Mouse (Mus musculus) spleen, adult 2 months (tissue): Measurements from ENCODE around the gene Phlpp1. TPM values are rescaled to one million over a fixed set of nuclear protein-coding genes. Genes with fewer than 3 reads are reported as not detected.

Experiments used
- DNase-seq, 2 experiments: peaks; one replicate each; pipeline versions ENCODE4 v3.0.0 to v3.0.0-alpha.2; 2012 to 2021; ENCODE audit warnings: low spot score in 2 of 2, low read depth in 1 of 2
- H3K27ac ChIP-seq: fragments of 200-500 bp; 2 replicates; pipeline ENCODE4 v1.5.1; 2012; ENCODE audit warnings: low read length, inconsistent platforms; ENCODE audit not compliant: insufficient read depth
- H3K27me3 ChIP-seq: fragments of 200-500 bp; 2 replicates; pipeline ENCODE4 v1.6.1; 2012; ENCODE audit warnings: mild to moderate bottlenecking, moderate library complexity, low read length, inconsistent platforms; ENCODE audit not compliant: control insufficient read depth, insufficient read depth
- H3K36me3 ChIP-seq: fragments of 200-500 bp; 2 replicates; pipeline ENCODE4 v1.6.1; 2012; ENCODE audit warnings: mild to moderate bottlenecking, low read length, inconsistent platforms; ENCODE audit not compliant: control insufficient read depth, insufficient read depth
- H3K4me1 ChIP-seq: fragments of 200-500 bp; 2 replicates; pipeline ENCODE4 v1.6.1; 2011; ENCODE audit warnings: inconsistent platforms; ENCODE audit not compliant: control insufficient read depth, insufficient read depth, insufficient read length
- H3K4me3 ChIP-seq: fragments of 200-500 bp; 2 replicates; pipeline ENCODE4 v1.5.1; 2011; ENCODE audit warnings: mild to moderate bottlenecking, inconsistent platforms; ENCODE audit not compliant: insufficient read depth, insufficient read length; ENCODE audit errors: extremely low read depth
- CTCF ChIP-seq: fragments of 200-500 bp; IDR thresholded peaks from 2 replicates; pipeline ENCODE4 v1.5.1; 2011; ENCODE audit warnings: mild to moderate bottlenecking, inconsistent platforms; ENCODE audit not compliant: insufficient read depth, insufficient read length, insufficient replicate concordance; ENCODE audit errors: extremely low read depth
- POLR2A ChIP-seq: fragments of 200-500 bp; IDR thresholded peaks from 2 replicates; pipeline ENCODE4 v1.6.1; 2011; ENCODE audit warnings: low read depth, low read length, inconsistent platforms
- WGBS: fragments of 180-500 bp; shearing (Covaris S2); methylation state at CpG from one replicate; pipeline ENCODE4 v1.1.7; 2018; 5-methylcytosine and 5-hydroxymethylcytosine counted together
- polyA plus RNA-seq: library from polyadenylated mRNA; depleted of rRNA; stranded (reverse); fragments of >200 nt; gene quantifications from 2 replicates; pipeline ENCODE4 v1.2.3, GENCODE M21; 2012

Gene Phlpp1
- polyA plus RNA-seq, 1 experiment, result 6.0 TPM

GRCm38 (mm10) chr1:106346776-106347175 lies 175.2 kb downstream of the Phlpp1 start:
- no peaks in the 10 kb centered on the region for H3K27me3 ChIP-seq
- no peak for TF ChIP-seq POLR2A
- TF ChIP-seq CTCF, result peak; percentile 7; the same call in 1 of the 2 replicates
- no peak overlapping the region for H3K27ac ChIP-seq
- WGBS, result 93% methylated on average over 3 of the region's 3 CpGs
- DNase-seq, result no peak
- H3K4me3 ChIP-seq, result no peak overlapping the region
- H3K36me3 ChIP-seq, result peaks cover 5% of the 10 kb centered on the region; the same call in 1 of the 2 replicates
- no peaks in the 10 kb centered on the region; the same call in 1 of the 2 replicates for H3K4me1 ChIP-seq

DNA sequence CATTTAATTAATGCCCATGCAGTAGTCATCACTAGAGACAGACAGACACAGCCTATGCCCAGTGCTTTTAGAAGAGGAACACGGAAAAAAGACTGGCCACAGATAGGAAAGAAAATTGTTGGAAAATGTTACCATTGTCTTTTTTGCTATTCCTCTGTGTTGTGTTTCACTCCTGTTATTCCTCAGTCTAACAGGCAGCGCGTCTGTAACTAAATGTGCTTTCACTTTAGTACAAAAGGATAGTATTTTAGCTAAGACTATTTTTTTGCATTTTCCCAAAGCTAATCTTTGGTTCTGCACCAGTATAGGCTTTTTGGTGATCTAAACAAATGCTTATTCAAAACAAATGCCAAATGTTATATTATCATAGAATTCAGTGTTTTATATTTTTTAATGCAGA lies 177.6 kb downstream of the Phlpp1 start:
- H3K36me3 ChIP-seq, result peaks cover 3% of the 10 kb centered on the region; the same call in 1 of the 2 replicates
- H3K27ac ChIP-seq, result no peak overlapping the region
- H3K27me3 ChIP-seq, result no peaks in the 10 kb centered on the region
- no peak overlapping the region for H3K4me3 ChIP-seq
- no peak for DNase-seq
- 93% methylated on average over 3 of the region's 3 CpGs for WGBS
- TF ChIP-seq POLR2A (no peak), CTCF (no peak)
- H3K4me1 ChIP-seq, result peaks cover 2% of the 10 kb centered on the region; the same call in 1 of the 2 replicates

DNA sequence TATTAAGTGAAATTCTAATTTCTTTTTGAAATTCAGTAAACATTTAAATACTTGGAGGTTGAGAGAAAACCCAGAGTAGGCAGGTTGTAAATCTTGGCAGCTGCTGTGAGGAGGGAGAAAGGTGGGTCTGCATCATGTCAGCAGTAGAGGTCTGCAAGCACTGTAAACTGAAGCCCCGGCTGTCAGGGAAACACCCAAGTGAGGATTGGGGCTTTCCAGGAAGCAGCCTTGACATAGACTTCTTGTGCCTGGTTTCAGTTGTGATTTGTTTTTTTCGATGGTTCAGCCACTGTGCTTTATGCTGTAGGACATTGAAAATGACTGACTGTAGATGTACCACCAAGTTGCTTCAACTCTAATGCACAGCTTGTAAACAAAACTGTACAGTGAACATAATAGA lies 180.0 kb downstream of the Phlpp1 start:
- H3K4me1 ChIP-seq, result 0 out of 2 replicates have a peak, but pooled peaks cover 2% of the 10 kb centered on the region
- TF ChIP-seq CTCF (no peak), POLR2A (no peak)
- H3K36me3 ChIP-seq, result peaks cover 3% of the 10 kb centered on the region; the same call in 1 of the 2 replicates
- 57% methylated on average over 2 of the region's 2 CpGs for WGBS
- H3K27me3 ChIP-seq, result no peaks in the 10 kb centered on the region
- H3K4me3 ChIP-seq, result no peak overlapping the region
- H3K27ac ChIP-seq, result no peak overlapping the region
- DNase-seq, result no peak

- Histone ChIP-seq H3K36me3 (peaks cover 3% of the 10 kb centered on the region; the same call in 1 of the 2 replicates), H3K27me3 (no peaks in the 10 kb centered on the region), H3K4me3 (no peak overlapping the region), H3K27ac (no peak overlapping the region), H3K4me1 (0 out of 2 replicates have a peak, but pooled peaks cover 2% of the 10 kb centered on the region)
- 62% methylated on average over 2 of the region's 2 CpGs for WGBS
- no peak for TF ChIP-seq CTCF
- no peak for TF ChIP-seq POLR2A
- no peak for DNase-seq
Observed at GRCm38 (mm10) chr1:106352801-106353511, 181.4 kb downstream of the Phlpp1 start.

GRCm38 (mm10) chr1:106353993-106354392 lies 182.4 kb downstream of the Phlpp1 start:
- TF ChIP-seq POLR2A (no peak), CTCF (no peak)
- no peak overlapping the region for H3K4me3 ChIP-seq
- DNase-seq, result no peak
- 0 out of 2 replicates have a peak, but pooled peaks cover 2% of the 10 kb centered on the region for H3K4me1 ChIP-seq
- H3K36me3 ChIP-seq, result peaks cover 3% of the 10 kb centered on the region; the same call in 1 of the 2 replicates
- no peak overlapping the region for H3K27ac ChIP-seq
- 96% methylated on average over 4 of the region's 4 CpGs for WGBS
- H3K27me3 ChIP-seq, result no peaks in the 10 kb centered on the region

DNA sequence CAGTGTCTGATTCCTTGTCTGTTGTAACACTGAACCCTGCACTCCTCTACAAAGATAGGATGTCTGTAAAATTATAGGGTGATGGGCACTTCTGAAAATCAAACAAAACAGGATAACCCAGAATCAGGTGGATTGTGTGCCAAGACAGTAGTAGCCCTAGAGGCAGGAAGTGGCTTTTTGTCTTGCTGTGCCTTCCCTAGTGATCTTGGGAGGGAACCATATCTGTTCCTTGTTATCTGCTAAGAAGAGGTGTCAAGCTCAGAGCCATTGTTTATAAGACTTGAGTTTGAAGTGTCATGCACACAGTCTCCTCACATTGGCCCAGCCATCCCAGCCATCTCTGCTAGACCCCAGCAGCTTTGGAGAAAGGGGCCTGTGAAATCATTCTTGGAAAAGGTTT lies 187.9 kb downstream of the Phlpp1 start:
- H3K27ac ChIP-seq, result no peak overlapping the region
- H3K4me3 ChIP-seq, result no peak overlapping the region
- H3K27me3 ChIP-seq, result no peaks in the 10 kb centered on the region
- no peaks in the 10 kb centered on the region for H3K4me1 ChIP-seq
- no peak for DNase-seq
- no peaks in the 10 kb centered on the region for H3K36me3 ChIP-seq
- TF ChIP-seq POLR2A (no peak), CTCF (no peak)
